Mouse (Mus musculus) brown adipose tissue, adult 24 weeks (tissue): Measurements from ENCODE around the gene Akap13. TPM values are rescaled to one million over a fixed set of nuclear protein-coding genes. Genes with fewer than 3 reads are reported as not detected.
"Not testable (repeated sequence)": the region's sequence is repeated elsewhere in the genome, so short reads cannot be mapped to it uniquely, and the experiment has no call there.

Experiments
- H3K27ac ChIP-seq: fragments of 200-500 bp; replicated peaks from 2 replicates; pipeline ENCODE4 v1.5.1; 2012; ENCODE audit warnings: low read depth, mild to moderate bottlenecking, low read length
- H3K4me1 ChIP-seq: fragments of 200-500 bp; 2 replicates; pipeline ENCODE4 v1.6.1; 2012; ENCODE audit warnings: low read length, mixed read lengths; ENCODE audit not compliant: control insufficient read depth, insufficient read depth, insufficient read length
- H3K4me3 ChIP-seq: fragments of 200-500 bp; 2 replicates; pipeline ENCODE4 v1.5.1; 2012; ENCODE audit warnings: low read depth, mild to moderate bottlenecking, low read length, moderate library complexity; ENCODE audit not compliant: insufficient read depth
- polyA plus RNA-seq: library from polyadenylated mRNA; stranded (reverse); fragments of >200 nt; gene quantifications from 2 replicates; pipeline ENCODE4 v1.2.4, GENCODE M21; 2012; ENCODE audit not compliant: missing spikeins, insufficient read depth, insufficient read length

Akap13 gene
- polyA plus RNA-seq, 1 experiment = 24.8 TPM

- Histone ChIP-seq H3K27ac (no peak overlapping the region), H3K4me1 (no peaks in the 10 kb centered on the region)
Measured at GRCm38 (mm10) chr7:75751161-75751803, 295.9 kb downstream of the Akap13 start.

GRCm38 (mm10) chr7:75752442-75753191 is 297.3 kb downstream of the Akap13 start:
- H3K4me3 ChIP-seq = no peak overlapping the region
- H3K27ac ChIP-seq = no peak overlapping the region
- H3K4me1 ChIP-seq = no peaks in the 10 kb centered on the region

More at GRCm38 (mm10) chr7:75751161-75751803, 295.9 kb downstream of the Akap13 start:
- no peak overlapping the region for H3K4me3 ChIP-seq

- H3K27ac ChIP-seq = no peak overlapping the region
- H3K4me1 ChIP-seq = no peaks in the 10 kb centered on the region
- no peak overlapping the region for H3K4me3 ChIP-seq
Measured at GRCm38 (mm10) chr7:75753192-75753783, 298.0 kb downstream of the Akap13 start.

GRCm38 (mm10) chr7:75754587-75755499 is 299.5 kb downstream of the Akap13 start:
- Histone ChIP-seq H3K27ac (no peak overlapping the region), H3K4me3 (no peak overlapping the region), H3K4me1 (peaks cover under 1% of the 10 kb centered on the region; the same call in 1 of the 2 replicates)

- Histone ChIP-seq H3K27ac (no peak overlapping the region), H3K4me3 (no peak overlapping the region), H3K4me1 (peaks cover 2% of the 10 kb centered on the region; the same call in 1 of the 2 replicates)
Measured at GRCm38 (mm10) chr7:75755861-75756449, 300.6 kb downstream of the Akap13 start.

- Histone ChIP-seq H3K4me3 (no peak overlapping the region), H3K27ac (no peak overlapping the region), H3K4me1 (peaks cover 2% of the 10 kb centered on the region; the same call in 1 of the 2 replicates)
Measured at GRCm38 (mm10) chr7:75759992-75760514, 304.7 kb downstream of the Akap13 start.

- not testable (repeated sequence) for H3K27ac ChIP-seq, H3K4me1 ChIP-seq, H3K4me3 ChIP-seq
Measured at GRCm38 (mm10) chr7:75760661-75761319, 305.5 kb downstream of the Akap13 start.

- H3K4me3 ChIP-seq, H3K27ac ChIP-seq, H3K4me1 ChIP-seq: not testable (repeated sequence)
Measured at GRCm38 (mm10) chr7:75762225-75762624, 306.9 kb downstream of the Akap13 start.

GRCm38 (mm10) chr7:75767080-75767769 is 311.9 kb downstream of the Akap13 start:
- not testable (repeated sequence) for H3K4me3 ChIP-seq, H3K4me1 ChIP-seq, H3K27ac ChIP-seq

- no peaks in the 10 kb centered on the region for H3K4me1 ChIP-seq
- no peak overlapping the region for H3K4me3 ChIP-seq
- H3K27ac ChIP-seq = no peak overlapping the region
Measured at GRCm38 (mm10) chr7:75768169-75768568, 312.8 kb downstream of the Akap13 start.

- Histone ChIP-seq H3K4me1 (no peaks in the 10 kb centered on the region), H3K27ac (no peak overlapping the region), H3K4me3 (no peak overlapping the region)
Measured at GRCm38 (mm10) chr7:75769909-75770308, 314.6 kb downstream of the Akap13 start.

GRCm38 (mm10) chr7:75774095-75775078 is 319.1 kb downstream of the Akap13 start:
- not testable (repeated sequence) for H3K27ac ChIP-seq, H3K4me3 ChIP-seq, H3K4me1 ChIP-seq
